Comparison of ENCODE assay signal across 28 mouse cellular contexts in the genomic region with DNA sequence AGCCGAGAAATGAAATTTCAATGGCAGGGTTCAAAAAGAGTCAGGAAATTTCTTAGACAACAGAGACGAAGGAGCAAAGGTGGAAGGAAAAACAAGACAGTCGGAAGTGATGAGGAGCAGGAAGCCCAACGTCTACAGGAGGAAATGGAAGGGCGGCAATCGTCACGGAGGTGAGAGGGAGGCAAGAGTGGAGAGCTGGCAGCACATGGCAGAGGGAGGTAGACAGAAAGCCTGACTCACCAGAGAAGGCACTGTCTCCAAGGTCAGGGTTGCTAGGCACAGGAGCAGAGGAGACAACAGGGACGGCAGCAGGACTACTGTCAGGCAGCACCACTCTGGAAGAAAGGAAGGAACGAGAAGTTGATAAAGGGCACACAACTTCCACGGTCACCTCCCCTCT. TPM values are rescaled to one million over a fixed set of nuclear protein-coding genes. Genes with fewer than 3 reads are reported as not detected.
DNase-seq lines count a peak whose midpoint lies in the region; ATAC-seq and TF ChIP-seq lines count a peak whose summit lies in the region.
"Had no signal": no experiment of that assay in that cellular context is flagged by ENCODE, and none has a peak within 500 bp of the region (broad histone marks: within the 10 kb centered on the region; RNA-seq: fewer than 3 reads in every experiment).

No protein-coding gene starts in this region.

- DNase-seq in heart, postnatal 0 days (ENCODE audit: low spot score), result no peak
- DNase-seq in heart, postnatal 4 days, result no peak
- DNase-seq in CD4-positive, CD25-positive, alpha-beta regulatory T cell, adult 2 months (ENCODE audit: low read depth, low spot score), result peak; percentile 73
- DNase-seq in CD8-positive naive resting alpha-beta T cell, adult 2 months (ENCODE audit: low read depth in 2 of 2, low spot score in 2 of 2), result peak; percentile 27 to 32
- peak; percentile 65 for DNase-seq in naive thymus-derived CD4-positive, alpha-beta T cell, adult 2 months (ENCODE audit: low read depth)
- DNase-seq in layer of hippocampus, adult 11-12 months (ENCODE audit: low spot score), result no peak
- DNase-seq in gastrocnemius, adult 18-20 months (ENCODE audit: low spot score), result no peak
- DNase-seq: cerebellum, adult 9-11 months; gastrocnemius, postnatal 14 days; heart, adult 18-20 months; lung, adult 2 months; lung, postnatal 36 days; right cerebral cortex, postnatal 25 days had no signal

- no peak for TF ChIP-seq CTCF in heart, postnatal 0 days (IDR thresholded peaks at IDR 0.05; ENCODE audit: low read depth)

- WGBS in heart, postnatal 0 days, result 69% methylated on average over 10 of the region's 10 CpGs

- H3K27ac ChIP-seq in heart, postnatal 0 days (ENCODE audit: low read depth), result no peak overlapping the region
- H3K27ac ChIP-seq: embryonic facial prominence, embryonic 12.5 days; forebrain, embryonic 13.5 days; hindbrain, embryonic 12.5 days; kidney, embryonic 15.5 days; limb, embryonic 12.5 days; liver, embryonic 12.5 days; midbrain, embryonic 10.5 days had no signal

- peak overlapping the region; percentile 33; the same call in 1 of the 2 replicates for H3K4me3 ChIP-seq in heart, postnatal 0 days (ENCODE audit: low read depth, low read length)
- H3K4me3 ChIP-seq: embryonic facial prominence, embryonic 12.5 days; erythroblast, embryonic 14.5 days; forebrain, embryonic 13.5 days; hindbrain, embryonic 12.5 days; kidney, embryonic 15.5 days; limb, embryonic 12.5 days; liver, embryonic 12.5 days; midbrain, embryonic 10.5 days had no signal

- no peaks in the 10 kb centered on the region for H3K9me3 ChIP-seq in heart, postnatal 0 days (replicated peaks; ENCODE audit: control insufficient read depth, low read length)
- H3K9me3 ChIP-seq: embryonic facial prominence, embryonic 12.5 days; forebrain, embryonic 13.5 days; hindbrain, embryonic 12.5 days; kidney, embryonic 15.5 days; limb, embryonic 12.5 days; liver, embryonic 12.5 days; midbrain, embryonic 10.5 days had no signal

- H3K27me3 ChIP-seq in heart, postnatal 0 days (ENCODE audit: control insufficient read depth, insufficient read depth, low read length), result no peaks in the 10 kb centered on the region
- H3K27me3 ChIP-seq: CH12.LX; embryonic facial prominence, embryonic 12.5 days; forebrain, embryonic 13.5 days; hindbrain, embryonic 12.5 days; kidney, embryonic 15.5 days; limb, embryonic 12.5 days; liver, embryonic 12.5 days had no signal

- peak overlapping the region; percentile 21; the same call in 1 of the 2 replicates for H3K4me2 ChIP-seq in heart, postnatal 0 days (ENCODE audit: low read depth, low read length)
- H3K4me2 ChIP-seq: embryonic facial prominence, embryonic 12.5 days; forebrain, embryonic 13.5 days; hindbrain, embryonic 12.5 days; kidney, embryonic 15.5 days; limb, embryonic 12.5 days had no signal

- no peaks in the 10 kb centered on the region for H3K4me1 ChIP-seq in heart, postnatal 0 days (ENCODE audit: control insufficient read depth, insufficient read depth)
- H3K4me1 ChIP-seq: embryonic facial prominence, embryonic 12.5 days; forebrain, embryonic 13.5 days; hindbrain, embryonic 12.5 days; limb, embryonic 12.5 days; midbrain, embryonic 10.5 days had no signal

- ATAC-seq in heart, postnatal 0 days (ENCODE audit: insufficient read depth, low read depth), result no peak
- ATAC-seq: forebrain, embryonic 13.5 days; intestine, embryonic 16.5 days; liver, embryonic 12.5 days had no signal

- no peak for TF ChIP-seq EP300 in heart, postnatal 0 days (IDR thresholded peaks at IDR 0.05; ENCODE audit: low read depth)

- no peak overlapping the region for H3K9ac ChIP-seq in heart, postnatal 0 days (replicated peaks; ENCODE audit: low read depth, low read length)
- H3K9ac ChIP-seq: embryonic facial prominence, embryonic 12.5 days; forebrain, embryonic 13.5 days; hindbrain, embryonic 12.5 days; kidney, embryonic 15.5 days; limb, embryonic 12.5 days; liver, embryonic 12.5 days had no signal

- H3K36me3 ChIP-seq in heart, postnatal 0 days (replicated peaks; ENCODE audit: control insufficient read depth, insufficient read depth, low read length), result peaks cover 23% of the 10 kb centered on the region

RNA-seq across cellular contexts. Expression of gene Lat, which starts 1.7 kb away (rescaled TPM):
- 0.73 and 6.7 TPM in 2 replicates for total RNA-seq in heart, postnatal 0 days (2014; rRNA removed; ENCODE audit: low replicate concordance)
- 0.75 and 1.1 TPM in 2 replicates for polyA plus RNA-seq in heart, postnatal 0 days (2015; fragmentation: Nextera tagmentation; extraction: Ambion mirVana)
- total RNA-seq in heart, postnatal 4 days (2021), result 1 to 10 TPM; 1.1 to 1.4 TPM
- under 1 TPM; 0.21 to 0.37 TPM for total RNA-seq in gastrocnemius, adult 18-20 months (2021)
- total RNA-seq: midbrain, postnatal 0 days had no signal

RNA-seq across cellular contexts. Expression of gene Spns1, which starts 9.6 kb away (rescaled TPM):
- total RNA-seq in heart, postnatal 0 days (2014; rRNA removed; ENCODE audit: low replicate concordance), result 47.0 and 87.1 TPM in 2 replicates
- polyA plus RNA-seq in heart, postnatal 0 days (2015; fragmentation: Nextera tagmentation; extraction: Ambion mirVana), result 34.6 and 36.0 TPM in 2 replicates
- 10 to 100 TPM; 36.8 to 37.3 TPM for total RNA-seq in heart, postnatal 4 days (2021)
- 10 to 100 TPM; 21.2 to 23.5 TPM for total RNA-seq in gastrocnemius, adult 18-20 months (2021)

RNA-seq across cellular contexts. Expression of gene Nfatc2ip, which starts 28.9 kb away (rescaled TPM):
- 3.5 and 6.5 TPM in 2 replicates for total RNA-seq in heart, postnatal 0 days (2014; rRNA removed; ENCODE audit: low replicate concordance)
- polyA plus RNA-seq in heart, postnatal 0 days (2015; fragmentation: Nextera tagmentation; extraction: Ambion mirVana), result 1.2 TPM in 2 replicates
- total RNA-seq in heart, postnatal 4 days (2021), result 10 to 100 TPM in 1 of 2 experiments, 1 to 10 TPM in 1; 7.5 to 10.1 TPM
- 1 to 10 TPM; 3.3 to 3.4 TPM for total RNA-seq in gastrocnemius, adult 18-20 months (2021)

RNA-seq across cellular contexts. Expression of gene Cd19, which starts 47.1 kb away (rescaled TPM):
- 0.04 TPM in 1 of 2 replicates, not detected in the other for total RNA-seq in heart, postnatal 0 days (2014; rRNA removed; ENCODE audit: low replicate concordance)
- 0.12 and 0.21 TPM in 2 replicates for polyA plus RNA-seq in heart, postnatal 0 days (2015; fragmentation: Nextera tagmentation; extraction: Ambion mirVana)
- total RNA-seq in heart, postnatal 4 days (2021), result under 1 TPM; 0.45 to 0.72 TPM
- not detected for total RNA-seq in gastrocnemius, adult 18-20 months (2021)
- total RNA-seq: layer of hippocampus, postnatal 14 days; left cerebral cortex, postnatal 10 days; MEL; midbrain, postnatal 0 days had no signal
- polyA plus RNA-seq: embryonic facial prominence, embryonic 12.5 days; erythroblast, embryonic 14.5 days; forebrain, embryonic 13.5 days; heart, embryonic 14.5 days; hindbrain, embryonic 12.5 days; limb, embryonic 12.5 days; liver, embryonic 12.5 days had no signal

Comparison
In these comparisons a context has a peak if more than half of its experiments do, and no peak if none do; other contexts are left out.
1. DNase-seq: peak in CD4-positive, CD25-positive, alpha-beta regulatory T cell, adult 2 months (single experiment), CD8-positive naive resting alpha-beta T cell, adult 2 months (2 of 2) and naive thymus-derived CD4-positive, alpha-beta T cell, adult 2 months (single experiment); none in heart, postnatal 0 days (single experiment), heart, postnatal 4 days (single experiment), layer of hippocampus, adult 11-12 months (single experiment) and gastrocnemius, adult 18-20 months (single experiment).